Mouse (Mus musculus): ENCODE measurements around the gene Slco1a5.
"Not testable (repeated sequence)": the region's sequence is repeated elsewhere in the genome, so short reads cannot be mapped to it uniquely, and the experiment has no call there.

Gene Slco1a5

DNA sequence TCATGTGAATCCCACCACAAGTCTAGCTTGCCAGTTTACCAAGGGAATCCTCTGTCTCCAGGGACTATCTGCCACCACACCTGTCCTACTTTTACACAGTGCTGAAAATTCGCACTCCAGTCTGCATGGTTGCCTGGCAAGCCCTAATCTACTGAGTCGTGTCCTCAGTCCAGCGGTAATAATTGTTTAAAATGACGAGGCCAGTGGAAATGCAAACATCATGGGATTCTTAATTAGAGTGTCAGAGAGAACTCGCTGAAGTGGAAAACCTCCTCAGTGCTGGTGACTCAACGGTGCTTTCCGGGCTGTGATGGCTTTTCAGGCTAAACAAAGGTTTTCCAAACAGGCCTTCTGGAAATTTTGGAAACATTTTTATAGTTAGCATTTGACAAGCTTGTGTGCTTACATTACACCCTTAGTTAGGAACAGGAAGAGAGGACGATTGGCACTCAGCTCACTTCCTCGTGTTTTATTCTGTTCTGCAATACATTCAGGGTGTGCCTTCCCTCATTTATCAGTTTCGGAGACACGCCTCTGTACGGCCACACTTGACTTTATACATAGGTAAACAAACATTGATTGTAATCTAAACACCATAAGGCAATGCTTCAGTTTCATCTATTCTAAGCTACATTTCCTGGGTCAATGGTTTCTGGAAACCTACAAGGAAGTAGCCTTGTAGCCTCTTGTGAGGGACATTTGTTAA lies 33.2 kb downstream of the Slco1a5 start:
- DNase-seq (ENCODE audit: low read depth, low spot score) = no peak

GRCm38 (mm10) chr6:142275721-142276442 lies 46.9 kb downstream of the Slco1a5 start:
- peak; percentile 48 for DNase-seq (ENCODE audit: low read depth, low spot score)

DNA sequence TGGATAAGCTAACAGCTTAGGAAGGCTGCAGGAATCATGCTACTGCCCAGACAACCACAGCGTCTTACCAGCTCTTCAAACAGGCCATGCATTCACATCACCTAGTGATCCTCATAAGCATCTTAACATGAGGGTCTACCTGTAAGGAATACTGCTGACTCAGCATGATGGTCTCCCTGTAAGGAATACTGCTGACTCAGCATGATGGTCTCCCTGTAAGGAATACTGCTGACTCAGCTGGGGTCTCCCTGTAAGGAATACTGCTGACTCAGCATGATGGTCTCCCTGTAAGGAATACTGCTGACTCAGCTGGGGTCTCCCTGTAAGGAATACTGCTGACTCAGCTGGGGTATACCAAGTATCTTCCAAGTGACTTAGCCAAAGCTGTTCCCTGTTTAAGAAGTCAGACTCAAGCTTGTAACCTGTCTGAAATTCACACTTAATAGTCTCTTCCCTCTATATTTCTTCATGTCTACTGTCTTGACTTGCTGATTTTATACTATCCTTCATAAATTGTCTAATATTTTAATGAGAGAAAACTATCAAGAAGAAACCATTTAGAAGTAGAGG lies 72.0 kb downstream of the Slco1a5 start:
- not testable (repeated sequence) for DNase-seq (ENCODE audit: low read depth, low spot score)

DNA sequence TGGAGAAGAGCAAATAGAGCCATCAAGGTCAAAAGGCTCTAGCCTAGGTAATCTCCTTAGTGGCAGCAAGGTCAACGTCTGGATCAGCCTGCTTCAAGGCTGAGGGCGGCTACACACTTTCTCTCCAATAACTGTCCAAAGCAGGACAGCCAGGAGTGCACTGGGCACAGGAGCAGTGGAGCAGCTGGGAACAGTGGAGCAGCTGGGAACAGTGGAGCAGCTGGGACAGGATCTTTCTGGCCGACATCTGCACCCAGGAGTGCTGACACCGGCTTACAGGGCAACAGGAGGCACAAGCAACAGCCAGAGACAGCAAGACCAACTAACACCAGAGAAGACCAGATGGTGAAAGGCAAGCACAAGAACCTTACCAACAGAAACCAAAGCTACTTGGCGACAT lies 77.7 kb downstream of the Slco1a5 start:
- DNase-seq (ENCODE audit: low read depth, low spot score) = no peak

- DNase-seq (ENCODE audit: low read depth, low spot score) = no peak
Observed at GRCm38 (mm10) chr6:142239468-142239867, 83.3 kb downstream of the Slco1a5 start.

DNA sequence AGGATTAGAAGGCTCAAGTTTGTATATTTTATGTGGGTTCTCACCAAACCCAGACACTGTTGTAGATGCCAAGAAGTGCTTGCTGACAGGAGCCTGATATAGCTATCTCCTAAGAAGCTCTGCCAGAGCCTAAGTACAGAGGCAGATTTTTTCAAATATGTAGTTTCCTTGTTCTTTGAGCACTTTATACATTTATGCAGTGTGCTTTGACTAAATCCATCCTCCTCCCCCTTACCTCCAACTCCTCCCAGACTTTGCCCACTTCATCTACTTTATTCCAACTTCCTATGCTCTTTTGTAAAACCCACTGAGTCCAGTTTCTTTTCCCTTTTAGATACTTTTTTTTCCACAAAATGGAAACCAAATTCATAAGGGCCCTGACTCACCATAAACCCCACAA lies 102.6 kb downstream of the Slco1a5 start:
- no peak for DNase-seq (ENCODE audit: low read depth, low spot score)

- DNase-seq (ENCODE audit: low read depth, low spot score) = no peak
Observed at GRCm38 (mm10) chr6:142211821-142212220, 111.0 kb downstream of the Slco1a5 start.

DNA sequence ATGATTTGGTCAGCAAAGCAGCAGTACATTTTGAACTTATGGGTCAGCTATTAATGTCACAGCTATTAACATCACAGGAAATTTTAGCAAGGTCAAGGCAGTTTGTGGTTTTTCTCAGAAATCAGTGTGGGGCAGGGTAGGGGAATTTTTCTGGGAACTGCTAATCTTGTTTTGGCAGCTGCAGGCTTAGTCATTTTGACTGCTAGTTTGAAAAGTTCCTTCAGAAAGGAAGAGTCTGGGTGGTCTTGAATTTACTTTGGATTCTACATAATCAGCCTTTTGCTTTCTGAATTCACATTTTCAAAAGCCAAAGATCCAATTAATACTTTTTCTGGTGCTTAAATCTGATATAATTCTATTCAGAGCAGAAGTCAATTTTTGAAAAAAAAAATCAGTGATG lies 113.0 kb downstream of the Slco1a5 start:
- DNase-seq (ENCODE audit: low read depth, low spot score) = no peak

DNA sequence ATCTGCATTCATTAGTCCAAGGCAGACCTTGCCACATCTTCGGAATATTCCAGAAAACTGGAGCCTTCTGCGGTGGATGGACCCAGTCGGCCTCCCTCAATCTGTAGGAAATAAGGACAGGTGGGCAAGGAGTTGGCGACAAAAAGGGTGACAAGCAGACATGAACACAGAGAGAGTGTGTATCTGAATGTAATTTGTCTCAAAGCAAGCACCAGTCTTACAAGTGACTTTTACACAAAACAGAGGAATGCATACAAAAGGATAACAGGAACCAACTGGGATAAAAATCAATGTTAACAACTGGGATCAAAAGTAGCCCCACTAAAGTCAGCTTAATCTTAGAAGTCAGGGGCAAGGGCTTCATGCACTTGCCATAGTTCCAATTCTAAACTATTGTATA lies 114.4 kb downstream of the Slco1a5 start, which contains the start of gene Slco1a6:
Slco1a6 (minus strand) TSS at position 101 of the 400 bp plus-strand sequence.
- DNase-seq (ENCODE audit: low read depth, low spot score) = no peak

- DNase-seq (ENCODE audit: low read depth, low spot score) = no peak
Observed at GRCm38 (mm10) chr6:142200524-142200923, 122.3 kb downstream of the Slco1a5 start.

GRCm38 (mm10) chr6:142194245-142194644 lies 128.5 kb downstream of the Slco1a5 start:
- no peak for DNase-seq (ENCODE audit: low read depth, low spot score)

DNA sequence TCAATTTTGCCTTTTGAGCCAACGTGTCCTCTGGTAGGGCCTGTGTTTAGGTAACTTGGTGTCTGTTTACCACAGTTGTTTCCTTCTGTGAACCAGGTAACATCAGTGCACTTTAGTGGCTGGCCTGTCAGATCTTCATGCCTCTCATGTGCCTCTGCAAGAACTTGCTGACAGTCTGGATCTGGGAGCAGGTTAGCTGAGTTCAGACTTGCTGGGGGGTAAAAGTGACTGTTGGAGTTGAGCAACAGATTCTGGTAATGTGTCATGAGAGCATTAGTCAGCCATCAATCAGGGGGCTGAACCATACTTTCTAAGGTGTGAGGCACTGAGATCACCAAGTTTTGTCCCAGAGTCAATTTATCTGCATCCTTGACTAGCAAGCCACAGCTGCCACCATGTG lies 130.8 kb downstream of the Slco1a5 start:
- no peak for DNase-seq (ENCODE audit: low read depth, low spot score)

DNA sequence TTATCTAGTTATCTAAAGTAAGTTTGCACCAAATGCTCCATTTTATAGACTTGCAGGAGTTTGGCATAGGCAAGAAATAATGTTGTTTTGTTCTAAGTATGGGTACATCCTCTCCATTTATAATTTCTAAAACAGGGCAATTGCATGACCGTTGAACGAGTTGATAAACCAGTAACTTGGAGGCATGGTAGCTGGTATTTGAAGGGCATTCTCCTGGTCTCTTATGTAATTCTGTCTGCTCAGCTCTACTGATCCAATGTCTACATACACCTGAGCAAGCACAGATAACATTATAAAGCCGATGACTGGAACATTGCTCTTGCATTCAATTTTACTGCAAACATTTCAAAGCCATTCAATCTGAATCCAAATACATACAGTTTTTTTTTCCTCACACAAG lies 135.4 kb downstream of the Slco1a5 start:
- no peak for DNase-seq (ENCODE audit: low read depth, low spot score)

GRCm38 (mm10) chr6:142185868-142186415 lies 136.8 kb downstream of the Slco1a5 start:
- no peak for DNase-seq (ENCODE audit: low read depth, low spot score)

Measured in mesoderm, embryonic 11.5 days (tissue).